Mouse (Mus musculus): ENCODE results near the gene Slc17a2. TPM values are rescaled to one million over a fixed set of nuclear protein-coding genes. Genes with fewer than 3 reads are reported as not detected.

Gene Slc17a2
- total RNA-seq, 1 experiment, result not detected

- TF ChIP-seq ZNF384 (IDR thresholded peaks at IDR 0.05; ENCODE audit: low read depth, low read length) (no peak), MAFK (IDR thresholded peaks at IDR 0.05; ENCODE audit: insufficient read depth, low read depth, low read length) (no peak), CHD2 (IDR thresholded peaks at IDR 0.05; ENCODE audit: low read depth, low read length) (no peak), ZC3H11A (IDR thresholded peaks at IDR 0.05; ENCODE audit: borderline replicate concordance, low read depth, low read length) (no peak), HCFC1 (IDR thresholded peaks at IDR 0.05; ENCODE audit: borderline replicate concordance, insufficient read depth, low read length) (no peak)
- Histone ChIP-seq H3K27ac (ENCODE audit: insufficient read depth, low read depth, low read length, poor library complexity, severe bottlenecking) (no peak overlapping the region), H3K9me3 (ENCODE audit: control insufficient read depth, insufficient read depth, low read depth, low read length) (no peaks in the 10 kb centered on the region), H3K36me3 (ENCODE audit: control insufficient read depth, insufficient read depth, low read length, poor library complexity, severe bottlenecking) (no peaks in the 10 kb centered on the region), H3K9ac (ENCODE audit: insufficient read depth, low read depth, low read length, poor library complexity, severe bottlenecking) (no peak overlapping the region), H3K4me3 (ENCODE audit: insufficient read depth in 1 of 2, low read depth in 1 of 2, low read length in 2 of 2, poor library complexity in 1 of 2, severe bottlenecking in 1 of 2) (no peak overlapping the region), H3K4me1 (ENCODE audit: control insufficient read depth in 2 of 2, insufficient read depth in 2 of 2, low read length in 2 of 2, poor library complexity in 1 of 2) (no peaks in the 10 kb centered on the region)
- DNase-seq (ENCODE audit: low read depth, low spot score), result no peak
- in situ Hi-C loops (cut with MboI; ENCODE audit: low sequenced_read_pairs in 2 of 2, unreplicated experiment in 2 of 2), result loop anchor here in 1 of 2 experiments (25.0 kb wide), 1 partner anchor 513 kb away; no protein-coding TSS in a partner anchor
These were observed 7.4 kb upstream of the Slc17a2 start for GRCm38 (mm10) chr13:23799405-23799804.

GRCm38 (mm10) chr13:23804532-23804931, 2.3 kb upstream of the Slc17a2 start:
- H3K9ac ChIP-seq (ENCODE audit: insufficient read depth, low read depth, low read length, poor library complexity, severe bottlenecking), result no peak overlapping the region
- DNase-seq (ENCODE audit: low read depth, low spot score), result no peak
- in situ Hi-C loops (cut with MboI; ENCODE audit: low sequenced_read_pairs in 2 of 2, unreplicated experiment in 2 of 2), result no loop called here
- no peak overlapping the region for H3K4me3 ChIP-seq (ENCODE audit: insufficient read depth in 1 of 2, low read depth in 1 of 2, low read length in 2 of 2, poor library complexity in 1 of 2, severe bottlenecking in 1 of 2)
- TF ChIP-seq ZNF384 (IDR thresholded peaks at IDR 0.05; ENCODE audit: low read depth, low read length) (no peak), HCFC1 (IDR thresholded peaks at IDR 0.05; ENCODE audit: borderline replicate concordance, insufficient read depth, low read length) (no peak), ZC3H11A (IDR thresholded peaks at IDR 0.05; ENCODE audit: borderline replicate concordance, low read depth, low read length) (no peak), MAFK (IDR thresholded peaks at IDR 0.05; ENCODE audit: insufficient read depth, low read depth, low read length) (no peak), CHD2 (IDR thresholded peaks at IDR 0.05; ENCODE audit: low read depth, low read length) (no peak)
- no peak overlapping the region for H3K27ac ChIP-seq (ENCODE audit: insufficient read depth, low read depth, low read length, poor library complexity, severe bottlenecking)
- no peaks in the 10 kb centered on the region for H3K9me3 ChIP-seq (ENCODE audit: control insufficient read depth, insufficient read depth, low read depth, low read length)
- H3K36me3 ChIP-seq (ENCODE audit: control insufficient read depth, insufficient read depth, low read length, poor library complexity, severe bottlenecking), result no peaks in the 10 kb centered on the region
- H3K4me1 ChIP-seq (ENCODE audit: control insufficient read depth in 2 of 2, insufficient read depth in 2 of 2, low read length in 2 of 2, poor library complexity in 1 of 2), result no peaks in the 10 kb centered on the region

- in situ Hi-C loops (cut with MboI; ENCODE audit: low sequenced_read_pairs in 2 of 2, unreplicated experiment in 2 of 2), result no loop called here
- Histone ChIP-seq H3K9ac (ENCODE audit: insufficient read depth, low read depth, low read length, poor library complexity, severe bottlenecking) (no peak overlapping the region), H3K4me1 (ENCODE audit: control insufficient read depth in 2 of 2, insufficient read depth in 2 of 2, low read length in 2 of 2, poor library complexity in 1 of 2) (no peaks in the 10 kb centered on the region), H3K27ac (ENCODE audit: insufficient read depth, low read depth, low read length, poor library complexity, severe bottlenecking) (no peak overlapping the region), H3K4me3 (ENCODE audit: insufficient read depth in 1 of 2, low read depth in 1 of 2, low read length in 2 of 2, poor library complexity in 1 of 2, severe bottlenecking in 1 of 2) (no peak overlapping the region), H3K9me3 (ENCODE audit: control insufficient read depth, insufficient read depth, low read depth, low read length) (no peaks in the 10 kb centered on the region), H3K36me3 (ENCODE audit: control insufficient read depth, insufficient read depth, low read length, poor library complexity, severe bottlenecking) (no peaks in the 10 kb centered on the region)
- no peak for TF ChIP-seq HCFC1 (IDR thresholded peaks at IDR 0.05; ENCODE audit: borderline replicate concordance, insufficient read depth, low read length)
- no peak for DNase-seq (ENCODE audit: low read depth, low spot score)
These were observed 9.4 kb downstream of the Slc17a2 start for GRCm38 (mm10) chr13:23816148-23816547.

- TF ChIP-seq MAFK (IDR thresholded peaks at IDR 0.05; ENCODE audit: insufficient read depth, low read depth, low read length) (no peak), ZC3H11A (IDR thresholded peaks at IDR 0.05; ENCODE audit: borderline replicate concordance, low read depth, low read length) (no peak), HCFC1 (IDR thresholded peaks at IDR 0.05; ENCODE audit: borderline replicate concordance, insufficient read depth, low read length) (no peak), ZNF384 (IDR thresholded peaks at IDR 0.05; ENCODE audit: low read depth, low read length) (no peak), CHD2 (IDR thresholded peaks at IDR 0.05; ENCODE audit: low read depth, low read length) (no peak)
- Histone ChIP-seq H3K4me1 (ENCODE audit: control insufficient read depth in 2 of 2, insufficient read depth in 2 of 2, low read length in 2 of 2, poor library complexity in 1 of 2) (no peaks in the 10 kb centered on the region), H3K9me3 (ENCODE audit: control insufficient read depth, insufficient read depth, low read depth, low read length) (no peaks in the 10 kb centered on the region), H3K9ac (ENCODE audit: insufficient read depth, low read depth, low read length, poor library complexity, severe bottlenecking) (no peak overlapping the region), H3K27ac (ENCODE audit: insufficient read depth, low read depth, low read length, poor library complexity, severe bottlenecking) (no peak overlapping the region), H3K4me3 (ENCODE audit: insufficient read depth in 1 of 2, low read depth in 1 of 2, low read length in 2 of 2, poor library complexity in 1 of 2, severe bottlenecking in 1 of 2) (no peak overlapping the region), H3K36me3 (ENCODE audit: control insufficient read depth, insufficient read depth, low read length, poor library complexity, severe bottlenecking) (no peaks in the 10 kb centered on the region)
- in situ Hi-C loops (cut with MboI; ENCODE audit: low sequenced_read_pairs in 2 of 2, unreplicated experiment in 2 of 2), result no loop called here
- DNase-seq (ENCODE audit: low read depth, low spot score), result no peak
These were observed 13.6 kb downstream of the Slc17a2 start for GRCm38 (mm10) chr13:23820179-23820940.

Measured in ES-E14 (cell line).